Mouse (Mus musculus) forebrain, postnatal 0 days (tissue): ENCODE results near the gene Chst11. TPM values are rescaled to one million over a fixed set of nuclear protein-coding genes. Genes with fewer than 3 reads are reported as not detected.

Experiments
- ATAC-seq: fragments of 200-750 bp; cut with Nextera tagmentation; 2 replicates; pipeline ENCODE4 v1.8.0; 2017; ENCODE audit warnings: mild to moderate bottlenecking, moderate library complexity
- DNase-seq: peaks from one replicate; pipeline ENCODE4 v3.0.0-alpha.2; 2015
- H3K27ac ChIP-seq: fragments of 300-500 bp; sonication (generic); 2 replicates; pipeline ENCODE4 v1.5.1; 2014; ENCODE audit warnings: low read depth, mild to moderate bottlenecking, antibody characterized with exemption, low read length, moderate library complexity, mixed read lengths
- H3K27me3 ChIP-seq: fragments of 300-500 bp; sonication (generic); 2 replicates; pipeline ENCODE4 v1.6.1; 2014; ENCODE audit warnings: mild to moderate bottlenecking, low read length, mixed read lengths; ENCODE audit not compliant: insufficient read depth
- H3K36me3 ChIP-seq: fragments of 300-500 bp; sonication (generic); 2 replicates; pipeline ENCODE4 v1.6.1; 2014; ENCODE audit warnings: mild to moderate bottlenecking, moderate library complexity; ENCODE audit not compliant: insufficient read depth
- H3K4me1 ChIP-seq: fragments of 300-500 bp; sonication (generic); 2 replicates; pipeline ENCODE4 v1.6.1; 2014; ENCODE audit warnings: antibody characterized with exemption; ENCODE audit not compliant: insufficient read depth
- H3K4me2 ChIP-seq: fragments of 300-500 bp; sonication (generic); 2 replicates; pipeline ENCODE4 v1.6.1; 2014; ENCODE audit warnings: low read depth, mild to moderate bottlenecking, moderate library complexity
- H3K4me3 ChIP-seq: fragments of 300-500 bp; sonication (generic); 2 replicates; pipeline ENCODE4 v1.5.1; 2014; ENCODE audit warnings: low read depth, low read length, mixed read lengths
- H3K9ac ChIP-seq: fragments of 300-500 bp; sonication (generic); 2 replicates; pipeline ENCODE4 v1.6.1; 2014; ENCODE audit warnings: mild to moderate bottlenecking
- H3K9me3 ChIP-seq: fragments of 300-500 bp; sonication (generic); 2 replicates; pipeline ENCODE4 v1.6.1; 2016; ENCODE audit warnings: low read length
- CTCF ChIP-seq: sonication (generic); IDR thresholded peaks from 2 replicates; pipeline ENCODE4 v1.5.1; 2016; ENCODE audit warnings: antibody characterized with exemption, control low read depth, low read depth
- WGBS: fragments of 180-500 bp; shearing (Covaris S2); extraction: QIAGEN DNeasy Blood & Tissue Kit; methylation state at CpG from one replicate; pipeline ENCODE4 v1.1.7; 2014; 5-methylcytosine and 5-hydroxymethylcytosine counted together
- polyA plus RNA-seq: library from polyadenylated mRNA; unstranded; fragments of >200 nt; fragmentation: Nextera tagmentation; extraction: Ambion mirVana; gene quantifications from 2 replicates; pipeline ENCODE4 v1.2.1, GENCODE M21; 2015
- total RNA-seq: library from RNA; depleted of rRNA; stranded (reverse); fragments of >200 nt; gene quantifications from 2 replicates; pipeline ENCODE4 v1.2.3, GENCODE M21; 2014

The Chst11 gene
- total and polyA plus RNA-seq, 2 experiments from 2014 or later = 2.9 to 20.8 TPM

DNA sequence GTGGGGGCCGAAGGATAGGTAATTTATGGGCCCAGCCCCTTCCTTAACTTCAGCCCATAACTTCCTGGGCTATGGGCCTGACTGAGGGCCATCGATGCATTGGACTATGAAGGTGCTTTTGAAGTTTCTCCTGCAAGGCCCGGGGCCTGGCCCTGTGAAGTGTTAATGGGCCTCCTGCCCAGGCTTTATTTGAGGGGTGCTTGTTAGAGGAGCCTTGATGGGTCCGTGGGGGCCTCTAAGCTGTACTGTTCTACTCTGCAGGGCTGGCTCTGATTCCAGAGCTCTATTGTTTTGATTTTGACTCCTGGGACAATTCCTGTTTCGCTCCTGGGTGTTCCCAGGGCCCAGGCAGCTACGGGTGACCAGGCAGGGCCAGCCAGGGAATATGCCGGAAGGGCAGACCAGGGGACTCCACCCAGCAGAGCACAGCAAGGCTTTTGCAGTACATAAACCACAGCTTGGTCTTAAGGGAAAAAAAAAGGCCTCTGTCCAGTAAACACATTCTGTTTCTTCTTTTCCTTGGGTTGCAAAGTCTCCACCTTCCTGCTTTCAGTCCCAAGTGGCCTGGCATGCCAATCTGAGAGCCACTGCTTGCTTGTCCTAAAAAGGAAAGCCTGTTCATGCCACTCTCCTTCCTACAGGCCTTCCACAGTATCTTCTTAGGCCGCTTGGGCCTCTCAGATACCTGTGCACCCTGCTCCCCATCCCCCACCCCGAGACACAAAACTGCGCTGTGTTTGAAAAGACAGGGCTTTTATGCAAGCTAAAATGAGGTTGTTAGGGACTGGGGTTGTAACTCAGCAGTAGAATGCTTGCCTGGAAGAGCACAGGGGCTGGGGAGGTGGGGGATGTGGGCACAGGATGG, 57.5 kb downstream of the Chst11 start:
- Histone ChIP-seq H3K27me3 (no peaks in the 10 kb centered on the region), H3K36me3 (no peaks in the 10 kb centered on the region), H3K9me3 (no peaks in the 10 kb centered on the region), H3K4me3 (no peak overlapping the region), H3K4me1 (no peaks in the 10 kb centered on the region; the same call in 1 of the 2 replicates), H3K27ac (peak overlapping the region; percentile 21; the same call in 1 of the 2 replicates), H3K9ac (no peak overlapping the region), H3K4me2 (no peak overlapping the region)
- ATAC-seq = peak; percentile 32
- WGBS = 15% methylated on average over 10 of the region's 10 CpGs
- no peak for TF ChIP-seq CTCF
- no peak for DNase-seq

DNA sequence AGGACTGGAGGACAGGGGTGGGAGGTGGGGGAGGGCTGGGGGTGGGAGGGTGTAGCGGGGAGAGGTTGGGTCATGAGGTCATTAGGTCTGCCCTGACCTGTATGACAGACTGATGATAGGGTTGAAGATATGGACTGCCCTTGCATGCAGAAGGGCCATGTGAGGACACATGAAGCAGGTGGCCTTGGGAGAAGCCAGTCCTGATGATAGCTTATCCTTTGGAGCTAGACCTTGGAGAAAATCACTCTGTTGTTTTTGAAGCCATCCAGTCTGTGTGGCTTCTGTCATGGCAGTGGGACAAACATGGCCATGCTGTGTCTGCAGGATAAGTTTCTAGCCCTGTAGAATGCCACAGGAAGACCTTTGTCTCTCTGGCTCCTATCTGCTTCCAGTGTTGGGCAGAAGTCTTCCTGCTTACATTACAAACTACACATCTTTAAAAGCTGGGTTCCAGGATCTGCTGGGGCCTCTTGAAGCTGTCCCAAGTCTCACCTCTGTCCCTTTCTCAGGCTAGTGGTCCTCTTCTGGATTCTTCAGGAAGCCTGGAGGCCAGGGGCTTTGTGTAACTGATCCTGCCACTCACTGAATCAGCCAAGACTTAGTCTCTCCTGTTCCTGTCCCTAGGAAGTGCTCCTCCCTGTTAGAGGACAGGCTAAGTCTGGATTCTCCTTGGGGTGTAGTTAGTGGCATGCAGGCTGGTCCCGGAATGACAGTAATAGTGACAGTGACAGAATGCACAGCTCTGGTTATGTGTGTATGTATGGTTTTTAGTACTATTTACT, 58.4 kb downstream of the Chst11 start:
- H3K4me1 ChIP-seq = no peaks in the 10 kb centered on the region; the same call in 1 of the 2 replicates
- TF ChIP-seq CTCF = no peak
- H3K4me2 ChIP-seq = no peak overlapping the region
- H3K36me3 ChIP-seq = no peaks in the 10 kb centered on the region
- H3K9ac ChIP-seq = no peak overlapping the region
- no peaks in the 10 kb centered on the region for H3K9me3 ChIP-seq
- 0 out of 2 replicates have a peak overlapping the region, but pooled peaks have one; percentile 21 for H3K27ac ChIP-seq
- ATAC-seq (no peak), DNase-seq (no peak)
- 52% methylated on average over 2 of the region's 2 CpGs for WGBS
- H3K27me3 ChIP-seq = no peaks in the 10 kb centered on the region
- no peak overlapping the region for H3K4me3 ChIP-seq

DNA sequence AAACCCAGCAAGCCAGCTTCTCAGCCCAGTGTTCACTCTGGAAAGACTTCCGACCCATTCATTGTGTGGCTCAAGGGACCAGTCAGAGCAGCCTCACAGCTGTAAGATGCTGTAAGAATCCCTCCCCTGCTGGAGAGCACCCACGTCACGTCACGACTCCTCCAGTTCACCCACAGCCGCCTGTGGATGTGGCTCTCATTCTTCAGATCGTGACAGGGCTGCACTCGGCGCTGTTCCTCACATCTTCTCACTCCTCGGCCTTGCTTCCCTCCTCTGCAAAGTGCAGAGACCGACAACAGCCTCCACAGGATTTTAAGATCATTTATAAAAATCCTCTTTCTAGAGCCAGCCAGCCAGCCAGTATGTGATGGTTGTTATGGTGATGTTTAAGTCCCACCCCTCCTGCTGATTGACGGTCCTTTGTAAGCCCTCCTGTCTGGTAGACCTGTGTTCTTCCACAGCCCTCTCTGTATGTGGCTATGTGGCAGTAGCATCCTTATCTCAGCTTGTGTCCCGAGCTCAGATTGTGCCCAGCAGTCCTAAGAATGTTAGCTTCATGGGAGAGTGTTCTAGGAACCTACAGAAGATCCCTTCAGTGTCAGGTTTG, 64.0 kb downstream of the Chst11 start:
- peak; percentile 96 for ATAC-seq
- Histone ChIP-seq H3K27ac (peak overlapping the region; percentile 74), H3K4me3 (no peak overlapping the region), H3K36me3 (no peaks in the 10 kb centered on the region; the same call in 1 of the 2 replicates), H3K9ac (peak overlapping the region; percentile 37), H3K4me1 (peaks cover 4% of the 10 kb centered on the region; the same call in 1 of the 2 replicates), H3K27me3 (no peaks in the 10 kb centered on the region), H3K9me3 (no peaks in the 10 kb centered on the region), H3K4me2 (peak overlapping the region; percentile 27; the same call in 1 of the 2 replicates)
- DNase-seq = peak; percentile 77
- TF ChIP-seq CTCF = no peak
- WGBS = 45% methylated on average over 12 of the region's 12 CpGs

DNA sequence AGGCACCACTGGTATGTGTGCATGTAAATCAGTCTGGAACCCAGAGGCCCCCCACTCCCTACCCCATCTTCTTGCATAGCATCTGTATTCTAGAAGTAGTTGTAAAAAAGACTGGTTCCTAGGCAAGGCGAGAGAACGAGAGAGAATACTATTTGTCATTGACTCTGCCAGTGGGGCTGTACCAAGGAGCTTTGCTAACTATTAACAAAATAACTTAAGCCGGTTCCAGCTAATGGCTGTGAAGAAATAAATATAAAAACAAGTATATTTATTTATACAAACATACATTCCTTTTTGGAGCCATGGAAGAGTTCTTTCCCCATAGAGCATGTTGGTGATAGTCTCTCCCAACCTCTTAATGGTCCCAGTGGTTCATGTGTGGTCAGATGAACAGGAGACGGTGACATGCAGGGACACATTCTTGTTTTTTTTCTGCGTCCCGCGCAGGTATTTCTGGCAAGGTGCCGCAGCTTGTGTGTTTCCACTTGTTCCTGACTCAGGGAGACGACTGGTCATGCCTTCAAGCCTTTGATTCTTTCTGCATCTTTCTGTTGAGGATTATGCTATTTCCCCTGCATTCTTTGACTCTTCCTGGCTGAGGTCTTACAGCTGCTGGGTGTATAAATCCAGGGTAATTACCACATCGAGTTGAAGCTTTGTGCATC, 68.7 kb downstream of the Chst11 start:
- Histone ChIP-seq H3K4me1 (peaks cover 2% of the 10 kb centered on the region; the same call in 1 of the 2 replicates), H3K27me3 (no peaks in the 10 kb centered on the region), H3K9ac (no peak overlapping the region), H3K4me3 (no peak overlapping the region), H3K36me3 (no peaks in the 10 kb centered on the region; the same call in 1 of the 2 replicates), H3K27ac (no peak overlapping the region), H3K9me3 (no peaks in the 10 kb centered on the region), H3K4me2 (no peak overlapping the region)
- 89% methylated on average over 10 of the region's 10 CpGs for WGBS
- no peak for TF ChIP-seq CTCF
- DNase-seq = no peak
- ATAC-seq = no peak

DNA sequence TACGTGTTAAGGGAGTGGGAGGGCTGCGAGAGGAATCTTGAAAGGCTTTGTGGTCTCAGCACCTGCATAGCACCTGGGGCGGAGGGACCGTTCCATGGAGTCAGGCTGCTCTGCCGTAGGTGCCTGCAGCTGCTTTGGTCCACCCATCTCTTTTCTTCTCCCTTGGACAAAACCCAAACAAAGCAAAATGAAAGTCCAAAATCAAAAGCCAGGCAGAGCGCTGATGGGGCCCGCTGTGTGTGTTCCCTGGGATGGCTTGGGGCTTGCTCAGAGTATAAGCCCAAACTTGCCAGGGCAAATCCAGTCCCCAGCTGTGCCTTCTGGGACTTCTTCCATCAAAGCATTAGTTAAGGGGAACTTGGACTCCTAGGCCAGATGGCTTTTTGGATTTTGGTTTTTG, 71.0 kb downstream of the Chst11 start:
- Histone ChIP-seq H3K9ac (no peak overlapping the region), H3K36me3 (no peaks in the 10 kb centered on the region; the same call in 1 of the 2 replicates), H3K4me2 (no peak overlapping the region), H3K27me3 (no peaks in the 10 kb centered on the region), H3K4me1 (peaks cover 12% of the 10 kb centered on the region), H3K4me3 (no peak overlapping the region), H3K9me3 (no peaks in the 10 kb centered on the region), H3K27ac (no peak overlapping the region)
- DNase-seq (no peak), ATAC-seq (no peak)
- WGBS = 59% methylated on average over 7 of the region's 7 CpGs
- no peak for TF ChIP-seq CTCF

DNA sequence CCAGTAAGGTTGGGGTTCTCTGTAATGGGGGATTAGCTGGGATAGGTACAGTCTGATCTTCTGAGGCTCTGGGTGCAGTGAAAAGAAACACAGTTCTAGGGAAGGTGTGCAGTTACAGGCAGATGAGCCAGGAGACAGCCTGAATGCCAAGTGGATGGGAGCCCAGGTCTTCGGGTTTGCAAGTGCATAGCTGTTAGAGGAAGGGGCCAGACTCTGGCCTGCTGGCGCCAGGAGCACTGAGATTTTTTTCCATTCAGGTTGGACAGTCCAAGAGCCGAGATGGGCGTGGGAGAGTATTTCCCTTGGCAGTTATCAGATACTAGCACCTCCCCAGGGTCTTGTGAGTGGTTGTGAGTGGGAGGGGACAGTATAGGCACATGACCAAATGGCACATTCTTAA, 71.6 kb downstream of the Chst11 start:
- Histone ChIP-seq H3K9me3 (no peaks in the 10 kb centered on the region), H3K36me3 (no peaks in the 10 kb centered on the region; the same call in 1 of the 2 replicates), H3K9ac (no peak overlapping the region), H3K4me1 (peaks cover 12% of the 10 kb centered on the region), H3K4me2 (no peak overlapping the region), H3K27me3 (no peaks in the 10 kb centered on the region), H3K4me3 (no peak overlapping the region), H3K27ac (no peak overlapping the region)
- 80% methylated on average over 4 of the region's 4 CpGs for WGBS
- DNase-seq (no peak), ATAC-seq (no peak)
- no peak for TF ChIP-seq CTCF
